Mouse (Mus musculus) cortical plate, adult 2 months (tissue): ENCODE data around the gene Traf5.

ENCODE experiments used
- CTCF ChIP-seq: fragments of 200-500 bp; IDR thresholded peaks from 2 replicates; pipeline ENCODE4 v1.5.1; 2011; ENCODE audit warnings: mild to moderate bottlenecking, control low read depth, low read length; ENCODE audit not compliant: insufficient read depth; ENCODE audit errors: extremely low read depth
- POLR2A ChIP-seq: fragments of 200-500 bp; IDR thresholded peaks from 2 replicates; pipeline ENCODE4 v1.6.1; 2011; ENCODE audit warnings: mild to moderate bottlenecking, low read length, control low read depth; ENCODE audit not compliant: insufficient read depth; ENCODE audit errors: extremely low read depth

- peak; percentile 70 for TF ChIP-seq CTCF
- TF ChIP-seq POLR2A = no peak
Measured at GRCm38 (mm10) chr1:191963948-191964772, 128.2 kb downstream of the Traf5 start.
